Mouse (Mus musculus): ENCODE data around the gene Olfr898.

Olfr898 gene

DNA sequence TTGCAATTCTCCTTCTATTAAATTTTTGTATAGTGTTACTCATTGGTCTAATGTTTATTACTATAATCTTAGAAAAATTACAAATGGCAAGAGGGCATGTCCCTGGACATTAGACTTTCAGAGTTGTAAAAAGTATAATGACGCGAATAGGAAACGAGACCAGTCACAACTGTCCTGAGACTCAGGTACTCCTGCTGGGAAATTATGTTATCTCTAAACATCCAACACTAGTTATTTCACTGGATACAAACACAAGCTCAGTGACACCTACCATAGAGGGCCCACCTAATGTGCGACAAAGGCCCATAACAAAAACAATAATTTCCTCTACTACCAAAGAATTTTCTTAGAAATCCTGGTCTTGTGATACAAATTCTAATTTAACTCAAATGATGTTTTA is at the start of gene Olfr898:
TSS of gene Olfr898 (plus strand) at position 301 of the 400 bp plus-strand sequence.
- no peak for DNase-seq (ENCODE audit: inconsistent age in 2 of 2, low spot score in 1 of 2)

DNA sequence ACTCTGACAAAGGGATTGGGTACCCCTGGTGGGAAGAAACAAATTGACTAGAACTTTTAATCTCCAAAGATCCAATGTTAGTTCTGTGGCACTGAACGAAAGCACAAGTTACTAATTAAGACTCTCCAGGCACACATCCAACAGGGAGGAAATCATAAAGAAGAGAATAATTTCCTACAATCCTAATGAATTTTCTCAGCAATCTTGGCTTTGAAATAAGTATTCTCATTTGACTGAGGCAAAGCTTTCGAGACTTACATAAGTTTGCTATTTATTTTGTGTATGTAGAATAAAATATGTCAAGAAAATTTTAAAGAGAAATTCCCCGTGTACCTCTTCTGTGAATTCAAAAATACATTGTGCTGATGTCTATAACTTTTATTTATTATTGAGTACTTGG is 19.5 kb upstream of the Olfr898 start, which contains the start of gene Olfr25:
TSS of gene Olfr25 (plus strand) at position 301 of the 400 bp plus-strand sequence.
- no peak for DNase-seq (ENCODE audit: inconsistent age in 2 of 2, low spot score in 1 of 2)

DNA sequence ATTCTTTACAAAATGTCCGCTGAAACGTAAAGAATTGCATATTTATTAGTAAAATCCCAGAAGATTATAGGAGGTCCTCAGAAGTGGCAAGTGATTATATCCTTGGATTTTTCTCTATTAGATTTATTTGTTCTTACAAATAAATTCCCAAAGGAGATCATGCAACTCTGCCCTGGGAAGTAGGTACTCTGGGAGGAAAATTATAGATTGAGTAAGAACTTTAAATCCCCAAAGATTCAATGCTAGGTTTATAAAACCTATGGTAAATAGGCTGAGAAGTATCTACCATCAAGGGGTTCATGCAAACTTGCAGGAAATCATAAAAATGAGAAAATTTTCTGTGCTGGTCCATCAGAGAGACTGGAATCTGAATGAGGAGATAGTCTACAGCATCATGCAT is 18.4 kb downstream of the Olfr898 start, which contains the start of gene Olfr250:
TSS of gene Olfr250 (plus strand) at position 301 of the 400 bp plus-strand sequence.
- DNase-seq (ENCODE audit: inconsistent age in 2 of 2, low spot score in 1 of 2) = no peak

DNA sequence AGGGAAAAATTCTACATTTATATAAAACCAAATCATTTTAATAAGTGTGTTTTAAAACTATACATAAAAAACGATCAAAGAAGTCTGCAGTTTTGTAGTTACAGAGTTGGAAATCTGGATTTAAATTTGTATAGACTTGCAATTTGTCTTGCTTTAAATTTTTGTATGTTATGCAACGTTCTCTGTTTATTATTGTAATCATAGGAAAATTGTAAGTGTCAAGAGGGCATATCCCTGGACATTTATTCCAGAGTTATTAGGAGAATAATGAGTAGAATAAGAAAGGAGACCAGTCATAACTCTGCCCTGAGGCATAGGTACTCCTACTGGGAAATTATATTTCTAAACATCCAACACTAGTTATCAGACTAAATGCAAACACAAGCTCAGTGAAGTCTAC is 28.6 kb downstream of the Olfr898 start, which contains the start of gene Olfr251:
TSS of gene Olfr251 (plus strand) at position 301 of the 400 bp plus-strand sequence.
- DNase-seq (ENCODE audit: inconsistent age in 2 of 2, low spot score in 1 of 2) = no peak

DNA sequence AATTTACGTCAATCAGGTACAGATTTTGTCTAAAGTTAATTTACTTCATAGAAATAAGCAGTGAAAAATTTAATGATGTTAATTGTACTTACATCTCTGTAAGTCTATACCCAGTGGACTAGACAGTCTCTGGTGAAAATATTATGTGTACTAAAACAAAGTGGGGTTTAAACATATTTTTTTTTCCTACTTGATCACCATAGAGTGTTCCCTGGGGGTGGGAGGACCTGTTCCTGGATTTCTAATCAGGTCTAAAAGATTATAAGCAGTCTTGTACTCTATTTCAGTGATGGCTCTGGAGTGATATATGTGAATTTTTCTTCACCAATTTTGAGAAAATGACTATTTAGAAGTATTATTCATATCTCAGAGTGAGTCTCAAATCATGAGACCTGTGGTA is 53.2 kb downstream of the Olfr898 start, which contains the start of gene Olfr147:
TSS of gene Olfr147 (plus strand) at position 301 of the 400 bp plus-strand sequence.
- DNase-seq (ENCODE audit: inconsistent age in 2 of 2, low spot score in 1 of 2) = no peak
